Mouse (Mus musculus) intestine, embryonic 14.5 days (tissue): ENCODE data around the gene Dock2. TPM values are rescaled to one million over a fixed set of nuclear protein-coding genes. Genes with fewer than 3 reads are reported as not detected.
"Not testable (repeated sequence)": the region's sequence is repeated elsewhere in the genome, so short reads cannot be mapped to it uniquely, and the experiment has no call there.

Experiments
- ATAC-seq: fragments of 200-750 bp; cut with Nextera tagmentation; replicated peaks from 2 replicates; pipeline ENCODE4 v1.8.0; 2017; ENCODE audit warnings: low read depth, moderate number of reproducible peaks, moderate TSS enrichment, moderate library complexity; ENCODE audit not compliant: low FRiP score, low TSS enrichment
- DNase-seq: peaks from one replicate; pipeline ENCODE4 v3.0.0-alpha.2; 2018; ENCODE audit warnings: low spot score
- H3K27ac ChIP-seq: fragments of 300-500 bp; sonication (generic); 2 replicates; pipeline ENCODE4 v1.5.1; 2014; ENCODE audit warnings: low read depth, mild to moderate bottlenecking, control low read depth
- H3K27me3 ChIP-seq: fragments of 300-500 bp; sonication (generic); replicated peaks from 2 replicates; pipeline ENCODE4 v1.6.1; 2014; ENCODE audit warnings: low read length, control low read depth; ENCODE audit not compliant: control insufficient read depth, insufficient read depth
- H3K36me3 ChIP-seq: fragments of 300-500 bp; sonication (generic); 2 replicates; pipeline ENCODE4 v1.6.1; 2014; ENCODE audit warnings: low read length, control low read depth; ENCODE audit not compliant: control insufficient read depth, insufficient read depth
- H3K4me1 ChIP-seq: fragments of 300-500 bp; sonication (generic); replicated peaks from 2 replicates; pipeline ENCODE4 v1.6.1; 2014; ENCODE audit warnings: low read length, control low read depth, mixed read lengths; ENCODE audit not compliant: control insufficient read depth, insufficient read depth
- H3K4me2 ChIP-seq: fragments of 300-500 bp; sonication (generic); 2 replicates; pipeline ENCODE4 v1.6.1; 2014; ENCODE audit warnings: low read length
- H3K4me3 ChIP-seq: fragments of 300-500 bp; sonication (generic); 2 replicates; pipeline ENCODE4 v1.5.1; 2014; ENCODE audit warnings: low read depth, low read length, control low read depth, mixed read lengths
- H3K9ac ChIP-seq: fragments of 300-500 bp; sonication (generic); 2 replicates; pipeline ENCODE4 v1.6.1; 2014; ENCODE audit warnings: mild to moderate bottlenecking, low read length
- H3K9me3 ChIP-seq: fragments of 300-500 bp; sonication (generic); 2 replicates; pipeline ENCODE4 v1.6.1; 2016; ENCODE audit warnings: low read length, control low read depth; ENCODE audit not compliant: control insufficient read depth
- WGBS: fragments of 180-500 bp; shearing (Covaris S2); extraction: QIAGEN DNeasy Blood & Tissue Kit; methylation state at CpG from one replicate; pipeline ENCODE4 v1.1.7; 2014; 5-methylcytosine and 5-hydroxymethylcytosine counted together
- polyA plus RNA-seq: library from polyadenylated mRNA; unstranded; fragments of >200 nt; fragmentation: Nextera tagmentation; extraction: Ambion mirVana; gene quantifications from 2 replicates; pipeline ENCODE4 v1.2.1, GENCODE M21; 2014

The Dock2 gene
- polyA plus RNA-seq, 1 experiment from 2014 or later = 1.5 TPM

- H3K9me3 ChIP-seq, DNase-seq, H3K9ac ChIP-seq, ATAC-seq, H3K27ac ChIP-seq, H3K27me3 ChIP-seq, H3K36me3 ChIP-seq, H3K4me1 ChIP-seq, H3K4me3 ChIP-seq, H3K4me2 ChIP-seq: not testable (repeated sequence)
- WGBS = 84% methylated on average over 4 of the region's 4 CpGs
Observed at GRCm38 (mm10) chr11:34220596-34220995, 563.1 kb downstream of the Dock2 start.

- Histone ChIP-seq H3K4me1 (no peaks in the 10 kb centered on the region), H3K4me3 (no peak overlapping the region), H3K9ac (no peak overlapping the region), H3K27me3 (no peaks in the 10 kb centered on the region), H3K36me3 (no peaks in the 10 kb centered on the region), H3K9me3 (no peaks in the 10 kb centered on the region), H3K4me2 (no peak overlapping the region), H3K27ac (no peak overlapping the region)
- ATAC-seq (no peak), DNase-seq (peak; percentile 79)
- 19% methylated on average over 5 of the region's 5 CpGs for WGBS
Observed at GRCm38 (mm10) chr11:34212853-34213252, 570.8 kb downstream of the Dock2 start.

- Histone ChIP-seq H3K36me3 (no peaks in the 10 kb centered on the region), H3K9ac (no peak within 1 kb of the TSS), H3K4me1 (no peaks in the 10 kb centered on the region), H3K4me3 (no peak within 1 kb of the TSS), H3K4me2 (no peak within 1 kb of the TSS), H3K27ac (no peak within 1 kb of the TSS), H3K27me3 (no peaks in the 10 kb centered on the region), H3K9me3 (no peaks in the 10 kb centered on the region)
- DNase-seq (no peak), ATAC-seq (no peak)
- 72% methylated on average over 10 of the region's 10 CpGs for WGBS
Observed at GRCm38 (mm10) chr11:34207989-34208388, 575.7 kb downstream of the Dock2 start, which contains the start of gene Foxi1. Foxi1 (minus strand) TSS chr11:34208089.

- no peak overlapping the region for H3K4me3 ChIP-seq
- 64% methylated on average over 1 of the region's 1 CpGs for WGBS
- no peak overlapping the region for H3K4me2 ChIP-seq
- H3K9me3 ChIP-seq = no peaks in the 10 kb centered on the region
- ATAC-seq (no peak), DNase-seq (no peak)
- no peaks in the 10 kb centered on the region for H3K4me1 ChIP-seq
- no peak overlapping the region for H3K27ac ChIP-seq
- H3K27me3 ChIP-seq = no peaks in the 10 kb centered on the region
- H3K36me3 ChIP-seq = no peaks in the 10 kb centered on the region
- no peak overlapping the region for H3K9ac ChIP-seq
Observed at GRCm38 (mm10) chr11:34202769-34203168, 580.9 kb downstream of the Dock2 start.

DNA sequence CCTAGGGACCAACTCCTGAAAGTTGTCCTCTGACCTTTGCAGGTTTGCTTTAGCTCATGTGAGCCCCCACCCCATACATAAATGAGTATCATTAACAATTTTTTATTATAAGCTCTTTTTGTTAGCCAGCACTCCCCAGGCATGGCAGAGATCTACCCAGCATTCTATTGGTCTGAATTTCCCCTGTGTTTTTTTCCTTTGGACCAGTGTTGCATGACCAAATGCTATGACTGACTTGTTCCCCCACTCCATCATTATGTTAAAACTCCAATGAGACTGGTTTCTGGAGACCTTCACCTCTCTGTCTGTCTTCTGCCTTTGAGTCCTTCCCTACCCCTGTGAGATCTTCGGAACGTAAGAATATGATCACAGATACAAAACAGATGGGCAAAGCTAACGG is 588.5 kb downstream of the Dock2 start:
- Histone ChIP-seq H3K9ac (no peak overlapping the region), H3K27me3 (no peaks in the 10 kb centered on the region), H3K9me3 (no peaks in the 10 kb centered on the region), H3K4me1 (no peaks in the 10 kb centered on the region), H3K36me3 (no peaks in the 10 kb centered on the region), H3K27ac (no peak overlapping the region), H3K4me2 (no peak overlapping the region), H3K4me3 (no peak overlapping the region)
- ATAC-seq (no peak), DNase-seq (no peak)
- WGBS = 84% methylated on average over 3 of the region's 3 CpGs

- Histone ChIP-seq H3K9me3 (no peaks in the 10 kb centered on the region), H3K4me1 (no peaks in the 10 kb centered on the region), H3K27ac (no peak overlapping the region), H3K4me3 (no peak overlapping the region), H3K9ac (no peak overlapping the region), H3K36me3 (no peaks in the 10 kb centered on the region), H3K4me2 (no peak overlapping the region), H3K27me3 (no peaks in the 10 kb centered on the region)
- 55% methylated on average over 9 of the region's 9 CpGs for WGBS
- DNase-seq (no peak), ATAC-seq (no peak)
Observed at GRCm38 (mm10) chr11:34194158-34194941, 589.3 kb downstream of the Dock2 start.

GRCm38 (mm10) chr11:34193658-34194057 is 590.0 kb downstream of the Dock2 start:
- Histone ChIP-seq H3K4me2 (no peak overlapping the region), H3K27me3 (no peaks in the 10 kb centered on the region), H3K27ac (no peak overlapping the region), H3K4me3 (no peak overlapping the region), H3K36me3 (no peaks in the 10 kb centered on the region), H3K9ac (no peak overlapping the region), H3K9me3 (no peaks in the 10 kb centered on the region), H3K4me1 (no peaks in the 10 kb centered on the region)
- DNase-seq (no peak), ATAC-seq (no peak)
- WGBS = 52% methylated on average over 3 of the region's 3 CpGs

GRCm38 (mm10) chr11:34184266-34184665 is 599.4 kb downstream of the Dock2 start:
- Histone ChIP-seq H3K4me2 (no peak overlapping the region), H3K9ac (no peak overlapping the region), H3K4me1 (peaks cover 16% of the 10 kb centered on the region), H3K27ac (no peak overlapping the region), H3K9me3 (no peaks in the 10 kb centered on the region), H3K36me3 (no peaks in the 10 kb centered on the region), H3K27me3 (no peaks in the 10 kb centered on the region), H3K4me3 (no peak overlapping the region)
- DNase-seq = no peak
- 79% methylated on average over 2 of the region's 2 CpGs for WGBS
- ATAC-seq = no peak
